Mouse (Mus musculus) midbrain, embryonic 11.5 days (tissue): ENCODE measurements around the gene Mdfic. TPM values are rescaled to one million over a fixed set of nuclear protein-coding genes. Genes with fewer than 3 reads are reported as not detected.
A peak's percentile ranks its signal among the peaks of the same experiment; 100 is the strongest.

Experiments used
- ATAC-seq: fragments of 200-750 bp; cut with Nextera tagmentation; 2 replicates; pipeline ENCODE4 v1.8.0; 2017; ENCODE audit warnings: moderate TSS enrichment, moderate library complexity; ENCODE audit not compliant: low FRiP score
- DNase-seq: peaks from one replicate; pipeline ENCODE4 v3.0.0; 2015; ENCODE audit warnings: low spot score; ENCODE audit errors: missing footprints
- H3K27ac ChIP-seq: fragments of 300-500 bp; sonication (generic); 2 replicates; pipeline ENCODE4 v1.5.1; 2014; ENCODE audit warnings: low read depth, low read length
- H3K27me3 ChIP-seq: fragments of 300-500 bp; sonication (generic); 2 replicates; pipeline ENCODE4 v1.6.1; 2014; ENCODE audit warnings: mild to moderate bottlenecking, low read length, moderate library complexity, mixed read lengths; ENCODE audit not compliant: control insufficient read depth, insufficient read depth
- H3K36me3 ChIP-seq: fragments of 300-500 bp; sonication (generic); 2 replicates; pipeline ENCODE4 v1.6.1; 2014; ENCODE audit warnings: mild to moderate bottlenecking, low read length, moderate library complexity, mixed read lengths; ENCODE audit not compliant: control insufficient read depth, insufficient read depth
- H3K4me1 ChIP-seq: fragments of 300-500 bp; sonication (generic); 2 replicates; pipeline ENCODE4 v1.6.1; 2014; ENCODE audit warnings: low read length; ENCODE audit not compliant: control insufficient read depth, insufficient read depth
- H3K4me2 ChIP-seq: fragments of 300-500 bp; sonication (generic); 2 replicates; pipeline ENCODE4 v1.6.1; 2014; ENCODE audit warnings: mild to moderate bottlenecking, moderate library complexity
- H3K4me3 ChIP-seq: fragments of 300-500 bp; sonication (generic); 2 replicates; pipeline ENCODE4 v1.5.1; 2014; ENCODE audit warnings: low read depth, low read length
- H3K9ac ChIP-seq: fragments of 300-500 bp; sonication (generic); 2 replicates; pipeline ENCODE4 v1.6.1; 2014; ENCODE audit warnings: low read length
- H3K9me3 ChIP-seq: fragments of 300-500 bp; sonication (generic); 2 replicates; pipeline ENCODE4 v1.6.1; 2016; ENCODE audit warnings: low read length; ENCODE audit not compliant: control insufficient read depth
- WGBS: fragments of 180-500 bp; shearing (Covaris S2); extraction: QIAGEN DNeasy Blood & Tissue Kit; methylation state at CpG from one replicate; pipeline ENCODE4 v1.1.7; 2014; 5-methylcytosine and 5-hydroxymethylcytosine counted together
- polyA plus RNA-seq: library from polyadenylated mRNA; unstranded; fragments of >200 nt; fragmentation: Nextera tagmentation; extraction: Ambion mirVana; gene quantifications from 2 replicates; pipeline ENCODE4 v1.2.1, GENCODE M21; 2014

Mdfic gene
- polyA plus RNA-seq, 1 experiment from 2014 or later: 7.0 TPM

GRCm38 (mm10) chr6:15793602-15794345 is 73.3 kb downstream of the Mdfic start:
- Histone ChIP-seq H3K4me3 (no peak overlapping the region), H3K27ac (no peak overlapping the region), H3K36me3 (no peaks in the 10 kb centered on the region), H3K4me1 (peaks cover 8% of the 10 kb centered on the region), H3K4me2 (no peak overlapping the region), H3K27me3 (no peaks in the 10 kb centered on the region), H3K9me3 (no peaks in the 10 kb centered on the region), H3K9ac (no peak overlapping the region)
- WGBS: 85% methylated on average over 8 of the region's 8 CpGs
- no peak for ATAC-seq
- no peak for DNase-seq

- Histone ChIP-seq H3K4me3 (no peak overlapping the region), H3K36me3 (no peaks in the 10 kb centered on the region), H3K27me3 (no peaks in the 10 kb centered on the region), H3K4me2 (no peak overlapping the region), H3K9me3 (no peaks in the 10 kb centered on the region), H3K9ac (no peak overlapping the region), H3K4me1 (peaks cover under 1% of the 10 kb centered on the region), H3K27ac (no peak overlapping the region)
- DNase-seq (no peak), ATAC-seq (no peak)
- WGBS: 93% methylated on average over 3 of the region's 3 CpGs
These were observed 74.3 kb downstream of the Mdfic start for GRCm38 (mm10) chr6:15794801-15795200.

- Histone ChIP-seq H3K36me3 (no peaks in the 10 kb centered on the region), H3K9me3 (no peaks in the 10 kb centered on the region), H3K27ac (no peak overlapping the region), H3K4me3 (no peak overlapping the region), H3K27me3 (no peaks in the 10 kb centered on the region), H3K4me2 (no peak overlapping the region), H3K4me1 (no peaks in the 10 kb centered on the region), H3K9ac (no peak overlapping the region)
- DNase-seq (no peak), ATAC-seq (no peak)
- WGBS: 94% methylated on average over 5 of the region's 5 CpGs
These were observed 86.9 kb downstream of the Mdfic start for GRCm38 (mm10) chr6:15807382-15807781.

GRCm38 (mm10) chr6:15825236-15825635 is 104.8 kb downstream of the Mdfic start:
- Histone ChIP-seq H3K27ac (no peak overlapping the region), H3K9me3 (no peaks in the 10 kb centered on the region), H3K36me3 (no peaks in the 10 kb centered on the region), H3K4me3 (no peak overlapping the region), H3K4me1 (no peaks in the 10 kb centered on the region), H3K27me3 (no peaks in the 10 kb centered on the region), H3K4me2 (no peak overlapping the region), H3K9ac (no peak overlapping the region)
- DNase-seq: no peak
- WGBS: 79% methylated on average over 3 of the region's 3 CpGs
- ATAC-seq: no peak

- Histone ChIP-seq H3K27me3 (no peaks in the 10 kb centered on the region), H3K27ac (no peak overlapping the region), H3K9ac (no peak overlapping the region), H3K4me1 (no peaks in the 10 kb centered on the region), H3K4me2 (no peak overlapping the region), H3K9me3 (no peaks in the 10 kb centered on the region), H3K36me3 (no peaks in the 10 kb centered on the region), H3K4me3 (no peak overlapping the region)
- 31% methylated on average over 2 of the region's 2 CpGs for WGBS
- peak; percentile 85; the same call in 1 of the 2 replicates for ATAC-seq
- no peak for DNase-seq
These were observed 109.4 kb downstream of the Mdfic start for GRCm38 (mm10) chr6:15829812-15830211.

GRCm38 (mm10) chr6:15830651-15831050 is 110.2 kb downstream of the Mdfic start:
- Histone ChIP-seq H3K27ac (no peak overlapping the region), H3K4me1 (no peaks in the 10 kb centered on the region), H3K4me3 (no peak overlapping the region), H3K9me3 (no peaks in the 10 kb centered on the region), H3K27me3 (no peaks in the 10 kb centered on the region), H3K4me2 (no peak overlapping the region), H3K9ac (no peak overlapping the region), H3K36me3 (no peaks in the 10 kb centered on the region)
- ATAC-seq (no peak), DNase-seq (no peak)
- 94% methylated on average over 1 of the region's 1 CpGs for WGBS

GRCm38 (mm10) chr6:15837695-15838094 is 117.2 kb downstream of the Mdfic start:
- no peaks in the 10 kb centered on the region for H3K4me1 ChIP-seq
- H3K27me3 ChIP-seq: no peaks in the 10 kb centered on the region
- no peaks in the 10 kb centered on the region for H3K9me3 ChIP-seq
- WGBS: 90% methylated on average over 3 of the region's 3 CpGs
- H3K27ac ChIP-seq: no peak overlapping the region
- ATAC-seq (no peak), DNase-seq (no peak)
- no peaks in the 10 kb centered on the region for H3K36me3 ChIP-seq
- H3K9ac ChIP-seq: no peak overlapping the region
- no peak overlapping the region for H3K4me2 ChIP-seq
- H3K4me3 ChIP-seq: no peak overlapping the region

GRCm38 (mm10) chr6:15839831-15840230 is 119.4 kb downstream of the Mdfic start:
- no peak for DNase-seq
- Histone ChIP-seq H3K27me3 (no peaks in the 10 kb centered on the region), H3K9ac (no peak overlapping the region), H3K36me3 (no peaks in the 10 kb centered on the region), H3K27ac (no peak overlapping the region), H3K4me1 (no peaks in the 10 kb centered on the region), H3K4me3 (no peak overlapping the region), H3K9me3 (no peaks in the 10 kb centered on the region), H3K4me2 (no peak overlapping the region)
- 81% methylated on average over 3 of the region's 3 CpGs for WGBS
- ATAC-seq: no peak

- no peak overlapping the region for H3K27ac ChIP-seq
- H3K9ac ChIP-seq: no peak overlapping the region
- no peaks in the 10 kb centered on the region for H3K27me3 ChIP-seq
- H3K36me3 ChIP-seq: no peaks in the 10 kb centered on the region
- WGBS: 95% methylated on average over 2 of the region's 2 CpGs
- DNase-seq (no peak), ATAC-seq (no peak)
- no peak overlapping the region for H3K4me2 ChIP-seq
- H3K4me3 ChIP-seq: no peak overlapping the region
- no peaks in the 10 kb centered on the region for H3K9me3 ChIP-seq
- H3K4me1 ChIP-seq: no peaks in the 10 kb centered on the region
These were observed 120.0 kb downstream of the Mdfic start for GRCm38 (mm10) chr6:15840429-15840828.
